Mouse (Mus musculus): Measurements from ENCODE around the gene Nsa2.
A peak's percentile ranks its signal among the peaks of the same experiment; 100 is the strongest.
"Not testable (repeated sequence)": the region's sequence is repeated elsewhere in the genome, so short reads cannot be mapped to it uniquely, and the experiment has no call there.

Gene Nsa2

GRCm38 (mm10) chr13:97137466-97138400, at the start of gene Nsa2, which contains the start of gene Gfm2:
TSS of gene Nsa2 (minus strand) at chr13:97137937.
TSS of gene Gfm2 (plus strand) at chr13:97137937.
- DNase-seq = peak; percentile 88

- no peak for DNase-seq
Measured at GRCm38 (mm10) chr13:97186346-97186745, 48.6 kb upstream of the Nsa2 start.

- no peak for DNase-seq
Measured at GRCm38 (mm10) chr13:97184656-97185055, 46.9 kb upstream of the Nsa2 start.

GRCm38 (mm10) chr13:97184168-97184567, 46.4 kb upstream of the Nsa2 start:
- DNase-seq = no peak

- DNase-seq = no peak
Measured at GRCm38 (mm10) chr13:97182821-97183220, 45.1 kb upstream of the Nsa2 start.

GRCm38 (mm10) chr13:97180113-97180828, 42.5 kb upstream of the Nsa2 start:
- no peak for DNase-seq

GRCm38 (mm10) chr13:97178943-97179342, 41.2 kb upstream of the Nsa2 start:
- no peak for DNase-seq

GRCm38 (mm10) chr13:97176731-97177130, 39.0 kb upstream of the Nsa2 start:
- no peak for DNase-seq

GRCm38 (mm10) chr13:97175520-97176264, 38.0 kb upstream of the Nsa2 start:
- no peak for DNase-seq

- peak; percentile 59 for DNase-seq
Measured at GRCm38 (mm10) chr13:97145834-97146233, 8.1 kb upstream of the Nsa2 start.

- no peak for DNase-seq
Measured at GRCm38 (mm10) chr13:97142321-97142720, 4.6 kb upstream of the Nsa2 start.

- not testable (repeated sequence) for DNase-seq
Measured at GRCm38 (mm10) chr13:97138404-97138931, 731 bp upstream of the Nsa2 start.

- DNase-seq = not testable (repeated sequence)
Measured at GRCm38 (mm10) chr13:97130413-97130812, 7.3 kb downstream of the Nsa2 start.

- not testable (repeated sequence) for DNase-seq
Measured at GRCm38 (mm10) chr13:97129654-97130053, 8.1 kb downstream of the Nsa2 start.

GRCm38 (mm10) chr13:97121341-97121740, 16.4 kb downstream of the Nsa2 start:
- no peak for DNase-seq

- no peak for DNase-seq
Measured at GRCm38 (mm10) chr13:97109046-97109445, 28.7 kb downstream of the Nsa2 start.

GRCm38 (mm10) chr13:97107721-97108120, 30.0 kb downstream of the Nsa2 start:
- not testable (repeated sequence) for DNase-seq

- DNase-seq = no peak
Measured at GRCm38 (mm10) chr13:97104996-97105395, 32.7 kb downstream of the Nsa2 start.

- peak; percentile 45 for DNase-seq
Measured at GRCm38 (mm10) chr13:97099187-97099852, 38.4 kb downstream of the Nsa2 start, which contains the start of gene Gm6169. TSS of gene Gm6169 (minus strand) at chr13:97099237.

- DNase-seq = no peak
Measured at GRCm38 (mm10) chr13:97095726-97096125, 42.0 kb downstream of the Nsa2 start.

GRCm38 (mm10) chr13:97088183-97088582, 49.6 kb downstream of the Nsa2 start:
- DNase-seq = no peak

- no peak for DNase-seq
Measured at GRCm38 (mm10) chr13:97087421-97087820, 50.3 kb downstream of the Nsa2 start.

All from lung, postnatal 14 days (tissue).